Mouse (Mus musculus): ENCODE measurements around the gene Mndal.
"Not testable (repeated sequence)": the region's sequence is repeated elsewhere in the genome, so short reads cannot be mapped to it uniquely, and the experiment has no call there.

Gene Mndal

GRCm38 (mm10) chr1:173941924-173942779 is at the start of gene Mndal, which contains the start of gene Ifi203:
Gene Mndal (minus strand): TSS chr1:173942491.
Gene Ifi203 (minus strand): TSS chr1:173942672.
- DNase-seq (ENCODE audit: low spot score) = not testable (repeated sequence)

- DNase-seq (ENCODE audit: low spot score) = not testable (repeated sequence)
These were observed 40.5 kb upstream of the Mndal start, which contains the start of gene Ifi202b for GRCm38 (mm10) chr1:173982694-173983305. Gene Ifi202b (minus strand): TSS chr1:173982744.

- DNase-seq (ENCODE audit: low spot score) = not testable (repeated sequence)
These were observed 38.7 kb upstream of the Mndal start for GRCm38 (mm10) chr1:173981038-173981437.

GRCm38 (mm10) chr1:173977622-173978021 is 35.3 kb upstream of the Mndal start:
- DNase-seq (ENCODE audit: low spot score) = no peak

GRCm38 (mm10) chr1:173973111-173973510 is 30.8 kb upstream of the Mndal start:
- DNase-seq (ENCODE audit: low spot score) = no peak

GRCm38 (mm10) chr1:173961491-173961890 is 19.2 kb upstream of the Mndal start:
- not testable (repeated sequence) for DNase-seq (ENCODE audit: low spot score)

- DNase-seq (ENCODE audit: low spot score) = not testable (repeated sequence)
These were observed 17.7 kb upstream of the Mndal start for GRCm38 (mm10) chr1:173959998-173960397.

GRCm38 (mm10) chr1:173955839-173956527 is 13.7 kb upstream of the Mndal start:
- DNase-seq (ENCODE audit: low spot score) = not testable (repeated sequence)

DNA sequence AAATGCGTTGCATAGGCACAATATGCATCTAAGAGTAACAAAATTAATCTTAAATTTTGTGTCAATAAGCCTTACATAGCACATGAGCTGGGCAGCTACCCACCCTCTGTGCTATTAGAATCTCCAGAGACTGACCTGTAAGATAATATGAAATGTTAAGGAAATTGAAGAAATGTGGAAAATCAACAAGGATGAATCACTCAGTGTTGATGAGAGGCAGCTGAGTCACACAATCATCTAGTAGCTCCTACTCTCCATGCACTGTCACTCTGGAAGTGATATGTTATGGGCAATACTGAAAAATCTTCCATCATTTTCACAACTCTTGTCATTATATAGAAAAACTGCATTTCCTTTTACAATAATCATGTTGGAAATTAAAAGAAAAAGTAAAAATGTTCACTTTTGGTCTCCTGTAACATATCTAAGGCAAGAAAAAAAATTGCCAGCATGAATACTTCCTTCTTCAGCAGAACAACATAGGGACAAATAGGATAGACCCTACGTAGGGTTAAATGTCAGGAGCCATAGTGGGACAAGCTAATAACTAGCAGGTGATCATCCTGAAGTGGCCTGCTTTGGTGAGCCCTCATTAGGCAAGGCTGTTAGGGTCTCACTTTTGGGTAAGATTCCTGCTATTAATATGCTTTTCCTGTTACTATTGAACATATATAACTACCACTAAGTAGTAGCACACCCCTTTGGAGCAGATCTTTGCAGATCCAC is 12.9 kb upstream of the Mndal start:
- no peak for DNase-seq (ENCODE audit: low spot score)

GRCm38 (mm10) chr1:173953563-173953962 is 11.3 kb upstream of the Mndal start:
- no peak for DNase-seq (ENCODE audit: low spot score)

GRCm38 (mm10) chr1:173949044-173949443 is 6.8 kb upstream of the Mndal start:
- DNase-seq (ENCODE audit: low spot score) = not testable (repeated sequence)

DNA sequence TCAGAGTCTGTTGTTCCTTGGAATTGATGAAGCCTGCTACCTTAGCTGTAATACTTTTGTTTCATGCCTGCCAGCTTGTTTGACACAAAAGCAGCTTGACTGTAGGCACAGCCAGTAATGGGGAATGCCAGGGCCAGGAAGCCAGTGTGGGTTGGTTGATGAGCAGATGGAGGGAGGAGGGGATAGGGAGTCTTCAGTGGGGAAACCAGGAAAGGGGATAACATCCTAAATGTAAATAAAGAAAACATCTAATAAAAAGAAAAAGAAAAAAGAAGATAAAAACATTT is 432 bp upstream of the Mndal start:
- DNase-seq (ENCODE audit: low spot score) = not testable (repeated sequence)

GRCm38 (mm10) chr1:173941522-173941921 is 769 bp downstream of the Mndal start:
- DNase-seq (ENCODE audit: low spot score) = not testable (repeated sequence)

GRCm38 (mm10) chr1:173919279-173919678 is 23.0 kb downstream of the Mndal start:
- not testable (repeated sequence) for DNase-seq (ENCODE audit: low spot score)

DNA sequence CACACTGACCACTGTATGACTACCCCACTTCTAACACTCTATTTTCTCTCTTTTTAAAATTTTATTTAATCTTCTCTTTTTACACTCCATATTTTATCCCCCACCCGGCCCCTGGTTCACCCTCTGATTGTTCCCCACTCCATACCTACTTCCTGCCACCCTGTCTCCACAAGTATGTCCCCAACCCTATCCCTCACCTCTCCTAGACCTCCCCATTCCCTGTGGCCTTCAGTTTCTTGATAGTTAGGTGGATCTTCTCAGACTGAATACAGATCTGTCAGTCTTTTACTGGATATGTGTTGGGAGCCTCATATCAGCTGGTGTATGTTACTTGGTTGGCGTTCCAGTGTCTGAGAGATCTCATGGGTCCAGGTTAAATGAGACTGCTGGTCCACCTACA is 27.7 kb downstream of the Mndal start:
- DNase-seq (ENCODE audit: low spot score) = no peak

- not testable (repeated sequence) for DNase-seq (ENCODE audit: low spot score)
These were observed 29.0 kb downstream of the Mndal start for GRCm38 (mm10) chr1:173913256-173913791.

DNA sequence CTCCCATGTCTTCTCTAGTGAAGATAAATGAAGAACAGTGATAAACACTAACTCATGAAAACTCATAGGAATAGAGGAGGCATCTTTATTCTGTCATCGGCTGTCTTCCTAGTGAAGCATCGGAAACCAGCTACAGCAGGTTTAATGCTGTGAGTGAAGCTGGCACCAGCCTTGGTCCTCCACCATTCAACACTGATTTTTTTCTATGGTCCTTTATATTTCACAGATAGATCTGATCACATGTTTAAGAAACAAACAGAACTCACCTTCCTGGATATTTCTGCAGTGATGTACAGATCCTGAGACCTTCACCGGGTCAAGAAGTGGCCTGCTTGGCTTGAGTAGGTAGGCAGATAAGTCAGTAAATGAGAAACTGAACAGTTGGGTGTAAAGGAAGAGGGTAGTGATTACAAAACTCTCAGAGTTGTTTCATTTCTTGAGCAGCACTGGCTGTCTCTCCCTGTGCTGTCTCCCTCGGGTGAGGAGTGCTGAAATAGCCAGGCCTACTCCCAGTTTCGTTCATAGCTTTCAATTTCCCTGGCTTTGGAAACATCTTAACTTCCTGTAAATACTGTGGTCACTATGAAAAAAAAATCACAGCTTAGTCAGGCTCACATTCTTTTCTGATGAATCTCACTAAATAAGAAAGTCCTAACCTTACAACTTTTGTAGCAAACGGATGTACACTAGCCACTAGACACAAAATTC is 29.6 kb downstream of the Mndal start, which contains the start of gene Ifi211:
Gene Ifi211, minus strand, starts transcription at position 499 of the 708 bp plus-strand sequence.
- DNase-seq (ENCODE audit: low spot score) = not testable (repeated sequence)

DNA sequence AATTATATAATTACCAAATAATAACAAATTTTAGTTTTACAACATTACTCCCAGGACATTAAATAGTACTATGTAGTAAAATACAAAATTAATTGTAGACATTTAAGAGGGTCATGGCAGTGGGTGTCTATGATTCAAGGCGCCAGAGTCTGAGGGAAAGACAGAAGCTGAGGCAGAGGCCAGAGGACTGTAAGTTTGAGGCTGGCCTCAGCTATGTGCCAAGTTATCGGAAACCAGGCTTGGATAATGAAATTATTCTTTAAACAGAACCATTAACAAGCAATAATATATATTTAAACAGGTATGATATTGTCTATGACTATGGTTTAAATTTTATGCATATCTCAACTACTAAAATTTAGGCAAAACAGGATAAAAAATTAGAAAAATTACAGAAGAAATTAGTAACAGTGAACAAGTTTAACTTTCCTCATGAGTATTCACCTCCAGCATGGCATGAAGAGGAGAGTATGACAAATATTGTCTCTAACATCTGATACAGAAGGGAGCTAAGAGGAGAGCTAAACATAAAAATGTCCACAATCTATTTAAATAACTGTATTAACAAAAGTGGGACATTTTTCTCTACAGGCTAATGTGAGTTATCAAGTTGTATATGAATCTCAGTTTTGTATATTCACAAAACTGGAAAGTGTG is 30.4 kb downstream of the Mndal start:
- no peak for DNase-seq (ENCODE audit: low spot score)

GRCm38 (mm10) chr1:173908390-173908789 is 33.9 kb downstream of the Mndal start:
- DNase-seq (ENCODE audit: low spot score) = not testable (repeated sequence)

DNA sequence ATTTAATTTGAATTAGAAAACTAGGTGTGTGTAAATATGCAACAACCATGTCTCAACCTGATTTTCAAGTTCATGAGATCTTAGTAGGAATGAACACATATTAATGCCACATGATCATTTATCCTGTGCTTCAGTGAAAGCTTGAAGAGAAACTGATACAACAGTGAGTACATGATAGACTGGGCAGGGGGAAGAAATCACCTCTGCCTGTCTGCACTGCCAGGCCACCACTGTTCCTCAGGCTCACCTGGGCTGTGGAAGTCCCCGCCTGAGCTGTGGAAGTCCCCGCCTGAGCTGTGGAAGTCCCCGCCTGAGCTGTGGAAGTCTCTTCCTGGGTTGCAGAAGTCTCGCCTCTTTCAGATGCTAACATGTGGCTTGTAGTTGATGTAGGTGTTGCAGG is 36.4 kb downstream of the Mndal start:
- DNase-seq (ENCODE audit: low spot score) = not testable (repeated sequence)

All from ovary, adult 18-20 months (tissue).